ENCODE assay signal across 29 mouse cellular contexts in genomic region chr10:80459671-80460070, GRCm38 (mm10). TPM values are rescaled to one million over a fixed set of nuclear protein-coding genes. Genes with fewer than 3 reads are reported as not detected.
"Had no signal": no experiment of that assay in that cellular context is flagged by ENCODE, and none has a peak within 500 bp of the region (broad histone marks: within the 10 kb centered on the region; RNA-seq: fewer than 3 reads in every experiment).

No protein-coding gene starts in this region.

- H3K27ac ChIP-seq: heart, embryonic 10.5 days; hindbrain, embryonic 14.5 days; intestine, embryonic 15.5 days; layer of hippocampus, adult 2 months; left cerebral cortex, adult 2 months; liver, embryonic 13.5 days; liver, embryonic 15.5 days had no signal

- ATAC-seq: hindbrain, embryonic 16.5 days; inflammation-experienced regulatory T-cells, adult 6 months; intestine, embryonic 15.5 days; intestine, postnatal 0 days had no signal

- H3K4me2 ChIP-seq: heart, embryonic 12.5 days; hindbrain, embryonic 14.5 days; intestine, embryonic 15.5 days; liver, embryonic 11.5 days; liver, embryonic 13.5 days; liver, embryonic 15.5 days had no signal

- H3K36me3 ChIP-seq: heart, embryonic 10.5 days; heart, embryonic 12.5 days; intestine, embryonic 15.5 days; liver, embryonic 13.5 days; liver, embryonic 15.5 days had no signal

- H3K9ac ChIP-seq: heart, embryonic 12.5 days; hindbrain, embryonic 14.5 days; intestine, embryonic 15.5 days; liver, embryonic 13.5 days; liver, embryonic 15.5 days had no signal

- H3K4me1 ChIP-seq: intestine, embryonic 15.5 days; liver, embryonic 15.5 days had no signal

- DNase-seq: gastrocnemius, postnatal 14 days; heart, adult 18-20 months; heart, postnatal 10 days; heart, postnatal 4 days; kidney, postnatal 4 days; liver; liver, embryonic 13.5 days had no signal

- H3K9me3 ChIP-seq: heart, embryonic 10.5 days; intestine, embryonic 15.5 days; liver, embryonic 13.5 days; liver, embryonic 15.5 days had no signal

- H3K4me3 ChIP-seq: heart, embryonic 10.5 days; heart, embryonic 12.5 days; intestine, embryonic 15.5 days; layer of hippocampus, adult 2 months; left cerebral cortex, adult 2 months; liver, embryonic 13.5 days; liver, embryonic 15.5 days had no signal

RNA-seq across cellular contexts. Expression of gene Onecut3, which starts 35.0 kb away (rescaled TPM):
- total RNA-seq: gastrocnemius, adult 18-20 months; gastrocnemius, adult 8-10 months; gastrocnemius, postnatal 14 days; gastrocnemius, postnatal 4 days; granulocyte monocyte progenitor cell, adult 5-6 weeks; heart, postnatal 10 days; layer of hippocampus, adult 2 months; layer of hippocampus, postnatal 25 days; left cerebral cortex, adult 2 months; left cerebral cortex, postnatal 25 days had no signal
- polyA plus RNA-seq: heart, embryonic 12.5 days; heart, embryonic 14.5 days; heart, embryonic 16.5 days; inflammation-experienced regulatory T-cells, adult 6 months; kidney, embryonic 14.5 days; kidney, embryonic 16.5 days; limb, embryonic 11.5 days; liver, embryonic 15.5 days had no signal
